Mouse (Mus musculus) midbrain, embryonic 11.5 days (tissue): Measurements from ENCODE around the gene Ryk. TPM values are rescaled to one million over a fixed set of nuclear protein-coding genes. Genes with fewer than 3 reads are reported as not detected.

ENCODE experiments used
- ATAC-seq: fragments of 200-750 bp; cut with Nextera tagmentation; 2 replicates; pipeline ENCODE4 v1.8.0; 2017; ENCODE audit warnings: moderate TSS enrichment, moderate library complexity; ENCODE audit not compliant: low FRiP score
- DNase-seq: peaks from one replicate; pipeline ENCODE4 v3.0.0; 2015; ENCODE audit warnings: low spot score; ENCODE audit errors: missing footprints
- H3K27ac ChIP-seq: fragments of 300-500 bp; sonication (generic); 2 replicates; pipeline ENCODE4 v1.5.1; 2014; ENCODE audit warnings: low read depth, low read length
- H3K27me3 ChIP-seq: fragments of 300-500 bp; sonication (generic); 2 replicates; pipeline ENCODE4 v1.6.1; 2014; ENCODE audit warnings: mild to moderate bottlenecking, low read length, moderate library complexity, mixed read lengths; ENCODE audit not compliant: control insufficient read depth, insufficient read depth
- H3K36me3 ChIP-seq: fragments of 300-500 bp; sonication (generic); 2 replicates; pipeline ENCODE4 v1.6.1; 2014; ENCODE audit warnings: mild to moderate bottlenecking, low read length, moderate library complexity, mixed read lengths; ENCODE audit not compliant: control insufficient read depth, insufficient read depth
- H3K4me1 ChIP-seq: fragments of 300-500 bp; sonication (generic); 2 replicates; pipeline ENCODE4 v1.6.1; 2014; ENCODE audit warnings: low read length; ENCODE audit not compliant: control insufficient read depth, insufficient read depth
- H3K4me2 ChIP-seq: fragments of 300-500 bp; sonication (generic); 2 replicates; pipeline ENCODE4 v1.6.1; 2014; ENCODE audit warnings: mild to moderate bottlenecking, moderate library complexity
- H3K4me3 ChIP-seq: fragments of 300-500 bp; sonication (generic); 2 replicates; pipeline ENCODE4 v1.5.1; 2014; ENCODE audit warnings: low read depth, low read length
- H3K9ac ChIP-seq: fragments of 300-500 bp; sonication (generic); 2 replicates; pipeline ENCODE4 v1.6.1; 2014; ENCODE audit warnings: low read length
- H3K9me3 ChIP-seq: fragments of 300-500 bp; sonication (generic); 2 replicates; pipeline ENCODE4 v1.6.1; 2016; ENCODE audit warnings: low read length; ENCODE audit not compliant: control insufficient read depth
- WGBS: fragments of 180-500 bp; shearing (Covaris S2); extraction: QIAGEN DNeasy Blood & Tissue Kit; methylation state at CpG from one replicate; pipeline ENCODE4 v1.1.7; 2014; 5-methylcytosine and 5-hydroxymethylcytosine counted together
- polyA plus RNA-seq: library from polyadenylated mRNA; unstranded; fragments of >200 nt; fragmentation: Nextera tagmentation; extraction: Ambion mirVana; gene quantifications from 2 replicates; pipeline ENCODE4 v1.2.1, GENCODE M21; 2014

The Ryk gene
- polyA plus RNA-seq, 1 experiment from 2014 or later = 27.1 TPM

- ATAC-seq = no peak
- no peaks in the 10 kb centered on the region for H3K9me3 ChIP-seq
- no peaks in the 10 kb centered on the region for H3K4me1 ChIP-seq
- no peak for DNase-seq
- 88% methylated on average over 7 of the region's 7 CpGs for WGBS
- H3K27ac ChIP-seq = no peak overlapping the region
- no peak overlapping the region for H3K9ac ChIP-seq
- no peaks in the 10 kb centered on the region for H3K27me3 ChIP-seq
- no peaks in the 10 kb centered on the region for H3K36me3 ChIP-seq
- no peak overlapping the region for H3K4me2 ChIP-seq
- H3K4me3 ChIP-seq = no peak overlapping the region
These were observed 6.1 kb upstream of the Ryk start for GRCm38 (mm10) chr9:102828604-102829003.

GRCm38 (mm10) chr9:102831541-102831940 lies 3.2 kb upstream of the Ryk start:
- H3K9me3 ChIP-seq = no peaks in the 10 kb centered on the region
- ATAC-seq (no peak), DNase-seq (no peak)
- H3K27ac ChIP-seq = no peak overlapping the region
- H3K36me3 ChIP-seq = no peaks in the 10 kb centered on the region
- 86% methylated on average over 4 of the region's 4 CpGs for WGBS
- H3K27me3 ChIP-seq = no peaks in the 10 kb centered on the region
- no peak overlapping the region for H3K9ac ChIP-seq
- H3K4me2 ChIP-seq = no peak overlapping the region
- peaks cover 9% of the 10 kb centered on the region for H3K4me1 ChIP-seq
- no peak overlapping the region for H3K4me3 ChIP-seq

GRCm38 (mm10) chr9:102834414-102834741 lies 339 bp upstream of the Ryk start:
- no peak overlapping the region for H3K27ac ChIP-seq
- peak overlapping the region; percentile 91 for H3K4me3 ChIP-seq
- H3K36me3 ChIP-seq = no peaks in the 10 kb centered on the region
- WGBS = 21% methylated on average over 10 of the region's 10 CpGs
- H3K9me3 ChIP-seq = no peaks in the 10 kb centered on the region
- peak overlapping the region; percentile 97 for H3K9ac ChIP-seq
- peaks cover 14% of the 10 kb centered on the region for H3K4me1 ChIP-seq
- H3K27me3 ChIP-seq = no peaks in the 10 kb centered on the region
- ATAC-seq (peak; percentile 67), DNase-seq (no peak)
- peak overlapping the region; percentile 49 for H3K4me2 ChIP-seq

- peaks cover 28% of the 10 kb centered on the region for H3K4me1 ChIP-seq
- no peaks in the 10 kb centered on the region for H3K9me3 ChIP-seq
- ATAC-seq = no peak
- peak overlapping the region; percentile 21; the same call in 1 of the 2 replicates for H3K9ac ChIP-seq
- 70% methylated on average over 9 of the region's 9 CpGs for WGBS
- peak overlapping the region; percentile 91 for H3K4me3 ChIP-seq
- no peak overlapping the region for H3K27ac ChIP-seq
- H3K36me3 ChIP-seq = no peaks in the 10 kb centered on the region
- DNase-seq = no peak
- H3K4me2 ChIP-seq = peak overlapping the region; percentile 63
- no peaks in the 10 kb centered on the region for H3K27me3 ChIP-seq
These were observed 1.6 kb downstream of the Ryk start for GRCm38 (mm10) chr9:102836279-102836678.

GRCm38 (mm10) chr9:102840792-102841778 lies 6.4 kb downstream of the Ryk start:
- H3K4me1 ChIP-seq = peaks cover 30% of the 10 kb centered on the region
- ATAC-seq (no peak), DNase-seq (no peak)
- 31% methylated on average over 16 of the region's 16 CpGs for WGBS
- no peaks in the 10 kb centered on the region for H3K9me3 ChIP-seq
- H3K9ac ChIP-seq = no peak overlapping the region
- H3K4me3 ChIP-seq = no peak overlapping the region
- no peaks in the 10 kb centered on the region for H3K36me3 ChIP-seq
- no peaks in the 10 kb centered on the region for H3K27me3 ChIP-seq
- H3K4me2 ChIP-seq = no peak overlapping the region
- H3K27ac ChIP-seq = no peak overlapping the region

- H3K4me3 ChIP-seq = no peak overlapping the region
- WGBS = 25% methylated on average over 1 of the region's 1 CpGs
- H3K4me1 ChIP-seq = peaks cover 24% of the 10 kb centered on the region
- H3K27me3 ChIP-seq = no peaks in the 10 kb centered on the region
- no peaks in the 10 kb centered on the region for H3K9me3 ChIP-seq
- ATAC-seq (no peak), DNase-seq (no peak)
- no peak overlapping the region for H3K9ac ChIP-seq
- H3K27ac ChIP-seq = no peak overlapping the region
- H3K36me3 ChIP-seq = no peaks in the 10 kb centered on the region
- H3K4me2 ChIP-seq = no peak overlapping the region
These were observed 7.1 kb downstream of the Ryk start for GRCm38 (mm10) chr9:102841832-102842231.

- WGBS = 67% methylated on average over 8 of the region's 8 CpGs
- no peak overlapping the region for H3K4me3 ChIP-seq
- no peaks in the 10 kb centered on the region for H3K27me3 ChIP-seq
- no peak overlapping the region for H3K9ac ChIP-seq
- peaks cover 21% of the 10 kb centered on the region for H3K4me1 ChIP-seq
- H3K4me2 ChIP-seq = no peak overlapping the region
- H3K9me3 ChIP-seq = no peaks in the 10 kb centered on the region
- ATAC-seq (no peak), DNase-seq (no peak)
- H3K27ac ChIP-seq = no peak overlapping the region
- H3K36me3 ChIP-seq = no peaks in the 10 kb centered on the region
These were observed 7.8 kb downstream of the Ryk start for GRCm38 (mm10) chr9:102842498-102842897.

GRCm38 (mm10) chr9:102843577-102843976 lies 8.9 kb downstream of the Ryk start:
- no peak for ATAC-seq
- H3K9ac ChIP-seq = no peak overlapping the region
- no peak overlapping the region for H3K4me3 ChIP-seq
- WGBS = 52% methylated on average over 4 of the region's 4 CpGs
- H3K4me1 ChIP-seq = peaks cover 21% of the 10 kb centered on the region
- no peak for DNase-seq
- H3K36me3 ChIP-seq = no peaks in the 10 kb centered on the region
- no peaks in the 10 kb centered on the region for H3K9me3 ChIP-seq
- H3K4me2 ChIP-seq = no peak overlapping the region
- no peak overlapping the region for H3K27ac ChIP-seq
- no peaks in the 10 kb centered on the region for H3K27me3 ChIP-seq

- Histone ChIP-seq H3K27ac (no peak overlapping the region), H3K4me2 (no peak overlapping the region), H3K9me3 (no peaks in the 10 kb centered on the region), H3K9ac (no peak overlapping the region), H3K4me3 (no peak overlapping the region), H3K36me3 (no peaks in the 10 kb centered on the region), H3K27me3 (no peaks in the 10 kb centered on the region), H3K4me1 (peaks cover 11% of the 10 kb centered on the region)
- DNase-seq (no peak), ATAC-seq (no peak)
- WGBS = 81% methylated on average over 6 of the region's 6 CpGs
These were observed 11.1 kb downstream of the Ryk start for GRCm38 (mm10) chr9:102845851-102846250.
